Mouse (Mus musculus) intestine, postnatal 0 days (tissue): Measurements from ENCODE around the gene Kcnh1. TPM values are rescaled to one million over a fixed set of nuclear protein-coding genes. Genes with fewer than 3 reads are reported as not detected.

Experiments
- ATAC-seq: fragments of 200-750 bp; cut with Nextera tagmentation; 2 replicates; pipeline ENCODE4 v1.8.0; 2017; ENCODE audit warnings: mild to moderate bottlenecking, moderate TSS enrichment, moderate library complexity
- H3K27ac ChIP-seq: fragments of 300-500 bp; sonication (generic); 2 replicates; pipeline ENCODE4 v1.5.1; 2014; ENCODE audit warnings: mild to moderate bottlenecking, low read depth, low read length, moderate library complexity
- H3K27me3 ChIP-seq: fragments of 300-500 bp; sonication (generic); replicated peaks from 2 replicates; pipeline ENCODE4 v1.6.1; 2014; ENCODE audit warnings: low read length, mixed read lengths; ENCODE audit not compliant: control insufficient read depth, insufficient read depth
- H3K36me3 ChIP-seq: fragments of 300-500 bp; sonication (generic); 2 replicates; pipeline ENCODE4 v1.6.1; 2014; ENCODE audit warnings: mild to moderate bottlenecking, moderate library complexity; ENCODE audit not compliant: control insufficient read depth, insufficient read depth
- H3K4me1 ChIP-seq: fragments of 300-500 bp; sonication (generic); replicated peaks from 2 replicates; pipeline ENCODE4 v1.6.1; 2014; ENCODE audit warnings: antibody characterized with exemption, low read length, mixed read lengths; ENCODE audit not compliant: control insufficient read depth, insufficient read depth
- H3K4me2 ChIP-seq: fragments of 300-500 bp; sonication (generic); replicated peaks from 2 replicates; pipeline ENCODE4 v1.6.1; 2014; ENCODE audit warnings: low read depth, mild to moderate bottlenecking, moderate library complexity
- H3K4me3 ChIP-seq: fragments of 300-500 bp; sonication (generic); 2 replicates; pipeline ENCODE4 v1.5.1; 2014; ENCODE audit warnings: low read depth, low read length
- H3K9ac ChIP-seq: fragments of 300-500 bp; sonication (generic); 2 replicates; pipeline ENCODE4 v1.6.1; 2014; ENCODE audit warnings: mild to moderate bottlenecking, low read depth, low read length
- H3K9me3 ChIP-seq: fragments of 300-500 bp; sonication (generic); 2 replicates; pipeline ENCODE4 v1.6.1; 2016; ENCODE audit warnings: mixed run types; ENCODE audit not compliant: control insufficient read depth
- CTCF ChIP-seq: sonication (generic); IDR thresholded peaks from 2 replicates; pipeline ENCODE4 v1.5.1; 2016; ENCODE audit warnings: low read depth, mild to moderate bottlenecking, control low read depth, antibody characterized with exemption, moderate library complexity
- WGBS: fragments of 180-500 bp; shearing (Covaris S2); extraction: QIAGEN DNeasy Blood & Tissue Kit; methylation state at CpG from one replicate; pipeline ENCODE4 v1.1.7; 2014; 5-methylcytosine and 5-hydroxymethylcytosine counted together
- polyA plus RNA-seq: library from polyadenylated mRNA; unstranded; fragments of >200 nt; fragmentation: Nextera tagmentation; extraction: Ambion mirVana; gene quantifications from 2 replicates; pipeline ENCODE4 v1.2.1, GENCODE M21; 2015

Kcnh1 gene
- polyA plus RNA-seq, 1 experiment from 2014 or later: 0.69 TPM

- Histone ChIP-seq H3K27ac (no peak overlapping the region), H3K4me3 (no peak overlapping the region), H3K36me3 (no peaks in the 10 kb centered on the region), H3K4me1 (no peaks in the 10 kb centered on the region), H3K9me3 (0 out of 2 replicates have a peak, but pooled peaks cover 3% of the 10 kb centered on the region), H3K9ac (no peak overlapping the region), H3K27me3 (no peaks in the 10 kb centered on the region), H3K4me2 (no peak overlapping the region)
- no peak for TF ChIP-seq CTCF
- WGBS: 86% methylated on average over 9 of the region's 9 CpGs
- no peak for ATAC-seq
Observed at GRCm38 (mm10) chr1:192339361-192340077, 148.9 kb downstream of the Kcnh1 start.

DNA sequence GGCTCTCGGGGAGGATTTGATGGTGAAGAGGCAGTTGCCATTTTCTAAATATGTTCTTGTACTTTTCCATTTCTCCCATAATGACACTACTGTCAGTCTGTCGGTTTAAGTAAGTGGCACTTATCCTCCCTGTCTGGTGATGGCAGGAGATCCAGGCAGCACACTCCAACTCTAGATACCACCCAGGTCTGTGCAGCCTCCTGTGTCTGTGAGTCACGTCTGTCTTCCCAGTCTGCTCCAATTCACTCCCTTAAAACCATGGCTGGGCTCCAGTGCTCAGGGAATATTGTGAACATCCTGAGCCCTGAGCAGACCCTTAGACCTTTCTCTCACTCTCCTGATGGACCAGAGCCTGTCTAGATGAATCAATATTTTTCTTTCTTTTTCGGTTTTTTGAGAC lies 151.2 kb downstream of the Kcnh1 start:
- Histone ChIP-seq H3K27ac (no peak overlapping the region), H3K4me2 (no peak overlapping the region), H3K9me3 (0 out of 2 replicates have a peak, but pooled peaks cover 3% of the 10 kb centered on the region), H3K27me3 (no peaks in the 10 kb centered on the region), H3K9ac (no peak overlapping the region), H3K36me3 (no peaks in the 10 kb centered on the region), H3K4me1 (no peaks in the 10 kb centered on the region), H3K4me3 (no peak overlapping the region)
- no peak for TF ChIP-seq CTCF
- no peak for ATAC-seq
- WGBS: 84% methylated on average over 4 of the region's 4 CpGs

GRCm38 (mm10) chr1:192343996-192344395 lies 153.4 kb downstream of the Kcnh1 start:
- no peak overlapping the region for H3K27ac ChIP-seq
- WGBS: 99% methylated on average over 4 of the region's 4 CpGs
- no peaks in the 10 kb centered on the region for H3K27me3 ChIP-seq
- H3K4me3 ChIP-seq: no peak overlapping the region
- no peaks in the 10 kb centered on the region for H3K4me1 ChIP-seq
- no peak overlapping the region for H3K4me2 ChIP-seq
- no peaks in the 10 kb centered on the region for H3K36me3 ChIP-seq
- ATAC-seq: no peak
- TF ChIP-seq CTCF: no peak
- H3K9me3 ChIP-seq: no peaks in the 10 kb centered on the region
- no peak overlapping the region for H3K9ac ChIP-seq

GRCm38 (mm10) chr1:192347327-192347726 lies 156.8 kb downstream of the Kcnh1 start:
- H3K27me3 ChIP-seq: no peaks in the 10 kb centered on the region
- H3K4me1 ChIP-seq: no peaks in the 10 kb centered on the region
- no peak overlapping the region for H3K4me3 ChIP-seq
- no peak overlapping the region for H3K9ac ChIP-seq
- no peak for TF ChIP-seq CTCF
- H3K36me3 ChIP-seq: no peaks in the 10 kb centered on the region
- WGBS: 45% methylated on average over 5 of the region's 5 CpGs
- no peak for ATAC-seq
- no peak overlapping the region for H3K27ac ChIP-seq
- no peak overlapping the region for H3K4me2 ChIP-seq
- no peaks in the 10 kb centered on the region for H3K9me3 ChIP-seq

GRCm38 (mm10) chr1:192356231-192356630 lies 165.7 kb downstream of the Kcnh1 start:
- no peak overlapping the region for H3K27ac ChIP-seq
- no peaks in the 10 kb centered on the region for H3K4me1 ChIP-seq
- no peak for ATAC-seq
- WGBS: 90% methylated on average over 3 of the region's 3 CpGs
- H3K4me2 ChIP-seq: no peak overlapping the region
- no peaks in the 10 kb centered on the region for H3K36me3 ChIP-seq
- H3K4me3 ChIP-seq: no peak overlapping the region
- H3K9ac ChIP-seq: no peak overlapping the region
- no peaks in the 10 kb centered on the region for H3K9me3 ChIP-seq
- no peaks in the 10 kb centered on the region for H3K27me3 ChIP-seq
- no peak for TF ChIP-seq CTCF

DNA sequence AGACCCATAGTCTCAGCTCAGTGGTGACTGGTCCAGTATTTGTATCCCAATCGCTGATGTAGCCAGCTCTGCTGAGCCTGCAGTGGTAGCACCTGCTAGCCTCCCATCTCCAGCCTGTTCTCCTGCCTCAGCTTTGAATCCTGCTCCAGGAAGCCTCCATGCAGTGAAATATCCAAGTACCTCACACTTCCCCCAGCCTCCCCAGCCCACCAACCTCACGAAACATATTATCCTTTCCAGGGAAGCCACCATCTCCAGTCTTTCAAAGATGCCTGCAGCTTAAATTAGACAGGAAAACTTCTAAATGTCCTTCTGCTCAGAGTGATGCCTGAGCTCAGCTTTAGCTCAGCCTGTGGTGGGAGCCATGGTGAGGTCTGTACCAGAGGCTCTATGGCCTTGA lies 168.6 kb downstream of the Kcnh1 start:
- Histone ChIP-seq H3K27ac (no peak overlapping the region), H3K36me3 (no peaks in the 10 kb centered on the region), H3K4me2 (no peak overlapping the region), H3K9me3 (no peaks in the 10 kb centered on the region), H3K4me3 (no peak overlapping the region), H3K27me3 (no peaks in the 10 kb centered on the region), H3K4me1 (no peaks in the 10 kb centered on the region), H3K9ac (no peak overlapping the region)
- 91% methylated on average over 2 of the region's 2 CpGs for WGBS
- TF ChIP-seq CTCF: no peak
- no peak for ATAC-seq
